Mouse (Mus musculus): ENCODE measurements at regions not wholly inside any gene's neighbourhood (a gene's known extent, or its start where the extent isn't known, plus 50 kb on each side); places are given as distances from the start of the nearest gene placed in this dataset.
A peak's percentile ranks its signal among the peaks of the same experiment; 100 is the strongest.
"Not testable (repeated sequence)": the region's sequence is repeated elsewhere in the genome, so short reads cannot be mapped to it uniquely, and the experiment has no call there.

DNA sequence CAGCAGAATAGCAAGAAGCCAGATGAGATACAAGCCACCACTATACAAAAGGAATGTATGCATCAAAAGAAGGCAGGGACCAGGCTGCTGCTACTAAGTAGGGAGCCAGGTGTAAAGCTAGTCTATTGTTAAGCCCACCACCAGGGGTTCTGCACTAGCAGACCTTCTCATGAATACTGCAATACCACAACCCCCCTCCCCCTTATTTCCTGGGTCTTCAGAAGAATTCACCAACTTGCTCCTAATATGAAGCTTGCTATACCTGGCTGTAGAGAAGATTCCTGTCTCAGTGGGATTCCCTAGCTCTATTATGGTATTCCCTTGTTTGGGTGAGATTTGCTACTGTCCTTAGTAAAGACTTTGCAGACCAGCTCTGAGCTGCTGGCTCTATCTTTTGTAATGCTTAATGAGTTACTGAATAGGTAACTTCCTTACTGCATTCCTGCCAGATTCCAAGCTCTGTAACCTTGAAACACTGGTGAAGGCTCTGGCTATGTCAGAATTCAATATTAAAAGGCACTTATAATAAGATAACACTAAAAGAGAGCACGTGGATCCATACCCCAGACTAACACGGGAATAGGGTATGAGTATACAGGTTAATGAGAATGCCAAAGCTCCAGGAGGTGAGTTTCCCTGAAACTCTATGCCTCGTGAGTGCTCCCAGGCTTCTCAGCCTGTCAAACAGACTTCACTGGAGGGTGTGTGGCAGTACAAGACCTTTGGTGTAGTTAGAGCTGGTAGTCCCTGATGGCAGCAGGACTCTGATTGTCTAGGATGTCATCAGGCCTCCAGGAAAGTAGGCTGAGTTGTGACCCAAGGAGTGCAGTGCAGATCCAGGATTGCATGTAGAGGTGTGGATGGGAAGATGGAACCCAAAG is 455.5 kb downstream of the Plxdc2 start:
- DNase-seq (ENCODE audit: low read depth), result not testable (repeated sequence)

DNA sequence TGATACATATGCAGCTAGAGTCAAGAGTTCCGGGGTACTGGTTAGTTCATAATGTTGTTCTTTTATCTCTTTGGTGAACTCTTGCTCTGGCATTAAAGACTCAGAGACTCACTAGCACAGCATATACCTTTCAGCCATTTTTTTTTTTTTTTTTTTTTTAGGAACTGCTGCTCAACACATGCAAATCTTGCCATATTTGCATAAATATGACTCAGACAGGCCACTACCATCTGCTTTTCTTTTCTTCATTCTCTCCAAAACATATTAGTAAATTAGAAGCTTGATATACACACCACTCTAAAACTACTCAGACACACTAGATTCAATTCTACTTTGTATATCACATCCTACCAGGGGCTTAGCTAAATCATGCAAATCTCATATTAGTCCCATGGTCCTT is 464.3 kb downstream of the Plxdc2 start:
- no peak for DNase-seq (ENCODE audit: low read depth)

DNA sequence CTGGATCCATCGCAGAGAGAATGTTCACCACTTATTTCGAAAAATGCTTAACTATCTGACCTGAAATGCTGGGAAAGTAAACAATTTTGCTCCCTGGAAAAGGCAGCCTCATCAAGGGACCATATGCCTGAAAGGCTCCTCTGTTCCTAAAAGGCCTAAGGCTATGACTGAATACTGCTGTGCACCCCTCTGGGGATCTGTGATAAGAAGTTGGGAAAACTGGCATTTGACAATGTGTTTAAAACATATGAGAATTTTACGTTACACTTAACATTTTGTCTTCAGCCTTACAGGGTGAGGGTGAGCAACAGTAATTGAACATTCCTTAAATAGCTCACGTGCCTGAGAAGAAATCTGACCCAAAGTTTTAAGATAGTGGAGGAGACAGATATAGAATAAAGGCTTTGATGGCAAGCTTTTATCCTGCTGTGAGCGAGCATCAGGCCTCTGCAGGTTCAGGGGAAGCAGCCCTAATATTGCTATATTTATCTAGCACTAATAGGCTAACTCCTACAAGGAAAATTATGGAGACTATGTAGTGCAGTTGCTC is 468.7 kb downstream of the Plxdc2 start:
- DNase-seq (ENCODE audit: low read depth), result no peak

DNA sequence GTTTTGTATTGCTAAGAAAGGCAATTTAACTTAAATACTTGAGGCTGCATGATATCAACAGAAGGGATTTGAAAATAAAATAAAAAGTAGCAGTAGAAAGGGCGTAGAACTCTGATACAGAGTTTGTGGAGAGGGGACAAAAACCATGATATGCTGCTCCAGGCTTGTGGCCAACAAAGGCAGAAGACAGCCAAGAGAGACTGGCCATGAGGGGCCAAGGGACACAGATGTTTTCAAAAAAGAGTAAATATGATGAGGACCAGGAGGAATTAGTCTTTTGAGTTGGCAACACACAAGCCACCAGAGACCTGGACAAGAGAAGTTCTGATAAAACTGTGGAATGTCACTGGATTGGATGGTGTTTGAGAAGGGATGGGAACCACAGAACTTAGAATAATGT is 471.2 kb downstream of the Plxdc2 start:
- DNase-seq (ENCODE audit: low read depth), result no peak

DNA sequence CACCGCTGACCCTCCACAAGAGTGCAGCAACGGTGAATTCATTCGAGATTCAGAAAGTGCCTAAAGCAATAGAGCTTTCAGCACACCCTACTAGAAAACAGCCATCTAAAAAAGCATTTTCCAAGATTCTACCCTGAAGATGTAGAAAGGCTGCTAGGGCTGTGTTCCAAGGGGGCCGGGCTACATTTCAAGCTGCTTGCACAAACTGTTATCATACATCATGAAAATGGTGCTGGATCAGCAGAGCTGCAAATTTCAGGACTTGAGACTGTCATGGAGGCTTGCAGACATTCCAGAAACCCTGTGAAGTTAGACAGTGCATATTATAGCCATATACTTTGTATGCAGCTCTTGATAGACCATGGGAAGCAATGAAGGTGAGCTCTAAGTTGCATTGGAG is 479.9 kb downstream of the Plxdc2 start:
- DNase-seq (ENCODE audit: low read depth), result no peak

DNA sequence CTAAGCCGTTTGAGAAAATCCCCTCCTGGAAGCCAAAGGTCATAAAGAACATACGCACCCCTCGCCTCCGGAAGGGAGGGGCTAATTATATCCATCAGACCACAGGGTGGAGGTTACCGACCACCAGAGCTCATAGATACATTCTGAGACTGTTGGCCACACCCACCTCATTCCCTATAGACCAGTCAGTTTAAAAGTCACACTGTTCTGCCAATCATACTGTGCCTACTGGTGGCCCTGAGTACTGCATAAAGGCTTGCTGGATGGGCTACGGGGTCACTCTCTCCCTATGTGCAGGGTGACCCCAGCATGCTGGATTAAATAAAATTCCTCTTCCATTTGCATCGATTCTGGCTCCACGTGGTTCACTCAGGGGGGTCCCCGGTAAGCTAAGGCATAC is 482.6 kb downstream of the Plxdc2 start:
- no peak for DNase-seq (ENCODE audit: low read depth)

DNA sequence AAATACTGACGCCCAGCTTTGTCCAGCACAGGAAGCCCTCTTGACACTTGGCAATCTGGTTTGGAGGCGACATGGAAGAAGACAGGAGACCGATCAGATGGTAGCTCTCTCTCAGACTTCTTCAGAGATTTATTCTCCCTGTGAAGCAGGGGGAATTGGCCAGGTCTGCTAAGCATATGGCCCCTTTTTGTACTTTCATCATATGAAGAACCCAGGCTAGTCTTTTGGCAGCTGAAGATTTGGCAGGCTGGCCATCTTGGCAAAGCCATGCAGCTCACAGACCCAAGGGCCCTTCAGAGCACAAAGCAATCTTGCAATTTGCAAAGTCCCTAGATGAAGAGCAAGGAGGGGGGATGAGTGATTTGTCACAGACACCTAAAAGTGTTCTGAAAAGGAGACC is 493.8 kb downstream of the Plxdc2 start:
- no peak for DNase-seq (ENCODE audit: low read depth)

DNA sequence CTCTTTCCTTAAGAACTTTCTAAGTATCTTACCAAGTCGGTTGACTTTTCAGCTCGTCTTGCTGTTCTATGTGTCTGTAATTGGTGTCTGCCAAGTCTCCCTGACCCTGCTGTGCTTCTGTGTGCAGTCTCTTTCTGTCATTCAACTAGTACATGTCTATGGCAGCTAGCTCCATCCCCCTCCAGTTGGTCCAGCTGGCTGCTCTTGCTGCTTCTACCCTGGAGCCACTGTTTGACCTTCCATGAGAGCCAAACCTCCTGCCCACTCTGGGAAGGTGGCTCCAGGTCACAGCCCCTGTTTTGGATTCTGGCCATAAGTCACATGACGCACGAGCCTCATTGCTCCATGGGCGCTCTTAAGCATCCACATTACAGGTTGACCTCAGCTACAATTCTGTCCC is 504.0 kb downstream of the Plxdc2 start:
- DNase-seq (ENCODE audit: low read depth), result no peak

DNA sequence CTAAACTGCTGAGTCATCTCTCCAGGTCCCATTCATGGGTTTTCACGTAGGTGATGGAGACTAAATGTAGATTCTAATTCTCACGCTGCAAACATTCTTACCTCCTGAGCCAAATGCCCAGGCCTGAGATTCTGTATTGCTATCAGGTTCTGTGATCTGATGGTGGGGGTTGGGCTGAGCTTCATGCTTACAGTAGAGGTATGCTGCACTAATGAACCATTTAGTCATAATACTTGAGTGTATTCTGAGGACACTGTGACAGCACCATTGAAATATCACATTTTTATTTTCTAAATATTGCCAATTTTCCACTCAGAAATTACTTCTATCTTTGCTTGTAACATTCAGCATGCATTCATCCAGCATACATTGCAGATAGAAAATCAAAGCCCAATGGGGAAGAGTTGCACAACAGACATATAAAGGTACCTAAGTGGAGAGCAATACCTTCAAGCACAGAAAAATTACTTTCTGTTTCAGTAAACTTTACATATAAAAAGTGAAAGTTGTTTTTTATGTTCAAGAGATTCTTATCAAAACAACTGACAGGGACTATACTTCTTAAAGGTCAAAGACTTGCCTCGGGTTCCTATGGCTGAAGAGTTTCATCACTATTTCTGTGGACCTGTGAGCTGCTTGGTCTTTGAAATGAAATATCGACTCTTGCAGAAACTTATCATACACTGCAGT is 510.2 kb downstream of the Plxdc2 start:
- peak; percentile 26 for DNase-seq (ENCODE audit: low read depth)

DNA sequence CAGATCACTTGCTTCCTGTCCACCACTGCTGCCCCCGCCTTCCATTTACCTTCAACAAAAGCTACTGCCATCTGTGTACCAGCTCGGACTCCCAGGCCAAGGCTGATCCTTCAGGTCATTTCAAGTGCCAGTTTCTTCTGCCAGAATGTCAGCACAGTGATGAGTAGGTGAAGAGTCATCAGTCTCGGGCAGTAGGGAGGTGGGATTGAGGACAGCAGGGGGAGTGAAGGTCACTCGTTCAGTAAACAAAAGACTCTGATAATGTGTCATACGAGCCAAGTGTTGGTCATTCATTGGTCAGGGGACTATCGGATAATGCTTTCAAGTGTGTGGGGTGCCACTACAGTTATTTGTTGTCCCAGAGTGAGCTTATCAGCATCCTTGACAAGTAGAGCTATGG is 536.3 kb downstream of the Plxdc2 start:
- DNase-seq (ENCODE audit: low read depth), result not testable (repeated sequence)

DNA sequence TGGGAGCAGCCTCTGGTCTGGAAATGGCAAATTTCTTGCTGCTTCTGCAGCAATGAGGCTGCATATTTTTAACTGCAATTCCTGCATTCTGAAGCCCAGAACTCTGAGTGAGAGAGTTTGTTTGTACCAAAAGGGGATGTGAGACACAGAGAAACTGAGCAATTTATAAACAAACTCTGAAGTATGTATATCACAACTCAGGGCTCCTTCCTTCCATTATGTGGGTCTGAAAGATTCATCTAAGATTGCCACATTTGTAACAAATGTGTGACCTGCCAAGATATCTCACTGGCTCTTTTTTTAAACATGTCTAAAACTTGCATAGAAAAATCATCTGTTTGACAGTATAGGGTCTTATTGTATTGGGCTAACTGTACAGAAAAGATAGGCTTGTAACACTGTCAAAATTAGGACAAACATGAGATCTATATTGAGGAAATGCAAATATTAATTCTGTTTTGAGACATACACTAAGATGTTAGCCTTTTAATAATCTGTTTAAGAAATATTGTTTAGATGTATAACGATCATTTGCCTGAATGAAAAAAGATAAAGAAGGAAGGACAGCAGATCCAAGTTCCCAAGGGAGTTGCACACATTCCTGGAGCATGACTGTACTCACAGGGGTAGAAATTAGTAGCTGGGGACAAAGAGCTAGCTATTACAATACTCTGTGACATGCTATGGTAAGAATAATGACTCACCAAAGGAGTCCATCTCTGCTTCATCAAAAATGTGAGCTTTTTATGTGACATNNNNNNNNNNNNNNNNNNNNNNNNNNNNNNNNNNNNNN is 553.3 kb downstream of the Plxdc2 start:
- DNase-seq (ENCODE audit: low read depth), result no peak

DNA sequence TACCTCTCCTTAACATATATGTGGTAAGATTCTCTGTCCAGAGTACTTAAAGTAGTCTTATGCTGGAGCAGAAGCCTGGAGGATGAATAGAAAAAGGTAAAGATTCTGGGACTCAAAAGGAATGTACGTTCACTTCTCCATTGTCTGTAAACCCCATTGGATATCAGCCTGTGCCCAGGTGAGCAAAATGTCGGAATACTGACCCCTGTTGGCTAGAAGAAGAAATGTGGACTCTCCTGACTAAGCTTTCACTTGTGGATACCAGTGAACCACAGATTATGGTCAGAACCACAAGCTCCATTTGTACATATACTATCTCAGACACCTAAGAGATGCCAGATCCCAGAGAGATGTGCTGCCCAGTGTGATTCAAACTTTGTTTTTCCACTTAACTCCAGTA is 558.5 kb downstream of the Plxdc2 start:
- DNase-seq (ENCODE audit: low read depth), result peak; percentile 24

DNA sequence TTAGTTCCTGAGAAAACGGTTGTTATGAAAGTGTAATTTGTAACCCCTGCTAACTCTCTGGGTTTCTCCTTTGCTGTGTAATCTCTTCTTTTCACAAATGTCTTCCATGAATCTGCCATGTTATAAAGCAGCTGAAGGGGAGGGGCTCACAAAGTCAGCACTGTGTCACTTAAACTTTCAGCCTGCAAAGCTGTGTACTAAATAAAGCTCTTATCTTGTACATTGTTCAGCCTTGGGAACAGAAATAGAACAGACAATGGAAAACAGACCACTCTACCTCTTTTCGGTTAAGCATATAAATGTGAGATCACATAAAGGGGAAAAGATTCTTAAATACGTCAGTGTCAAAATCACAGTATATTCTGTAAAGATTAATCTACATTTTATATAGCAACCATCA is 573.9 kb downstream of the Plxdc2 start:
- DNase-seq (ENCODE audit: low read depth), result no peak

DNA sequence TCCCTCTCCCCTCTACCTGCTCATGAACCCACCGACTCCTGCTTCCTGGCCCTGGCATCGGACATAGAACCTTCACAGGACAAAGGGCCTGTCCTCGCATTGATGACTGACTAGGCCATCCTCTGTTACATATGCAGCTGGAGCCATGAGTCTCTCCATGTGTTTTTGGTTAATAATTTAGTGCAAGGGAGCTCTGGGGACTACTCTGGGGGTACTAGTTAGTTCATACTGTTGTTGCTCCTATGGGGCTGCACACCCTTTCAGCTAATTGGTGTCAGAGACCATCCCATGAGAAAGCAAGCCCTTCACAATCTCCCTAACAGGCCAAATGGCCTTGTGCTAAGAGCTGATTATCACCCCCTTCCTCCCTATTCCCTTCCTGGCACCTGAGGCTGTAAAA is 603.3 kb downstream of the Plxdc2 start:
- no peak for DNase-seq (ENCODE audit: low read depth)

DNA sequence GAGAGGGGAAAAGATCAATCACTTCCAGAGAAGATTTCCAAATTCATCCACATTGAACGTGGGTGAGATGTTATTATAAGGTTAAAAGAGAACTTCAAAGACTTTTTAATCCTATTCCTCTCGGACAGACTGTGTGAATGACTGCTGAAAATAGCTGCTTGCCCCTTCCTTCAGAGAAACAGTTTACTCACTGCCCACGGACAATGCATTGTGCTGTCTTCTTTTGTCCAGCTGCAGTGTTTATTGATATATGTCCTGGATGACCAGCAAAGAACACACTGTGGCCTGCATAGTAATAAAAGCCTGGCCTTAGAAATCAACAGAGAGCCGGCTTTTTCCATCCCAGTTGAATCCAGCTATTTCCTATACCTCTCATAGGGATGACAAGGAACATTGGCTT is 621.3 kb downstream of the Plxdc2 start:
- DNase-seq (ENCODE audit: low read depth), result no peak

DNA sequence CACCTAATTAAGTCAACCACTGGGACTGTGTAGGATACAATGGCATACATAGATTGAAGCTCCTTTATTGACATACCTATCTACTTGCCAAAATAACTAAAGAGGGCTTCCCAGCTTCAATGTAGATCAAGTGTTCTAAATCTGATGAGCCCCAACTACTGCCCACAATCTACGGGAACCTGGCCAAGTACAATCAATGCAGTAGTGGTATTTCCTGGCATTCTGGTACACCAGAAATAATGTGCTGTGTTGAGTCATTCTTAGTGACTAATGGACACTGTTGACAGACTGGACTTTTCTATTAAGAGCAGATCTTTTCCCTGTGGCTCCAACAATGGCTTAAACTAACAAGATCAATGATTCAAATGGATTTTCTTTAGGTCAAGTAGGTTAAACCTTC is 626.7 kb downstream of the Plxdc2 start:
- no peak for DNase-seq (ENCODE audit: low read depth)

DNA sequence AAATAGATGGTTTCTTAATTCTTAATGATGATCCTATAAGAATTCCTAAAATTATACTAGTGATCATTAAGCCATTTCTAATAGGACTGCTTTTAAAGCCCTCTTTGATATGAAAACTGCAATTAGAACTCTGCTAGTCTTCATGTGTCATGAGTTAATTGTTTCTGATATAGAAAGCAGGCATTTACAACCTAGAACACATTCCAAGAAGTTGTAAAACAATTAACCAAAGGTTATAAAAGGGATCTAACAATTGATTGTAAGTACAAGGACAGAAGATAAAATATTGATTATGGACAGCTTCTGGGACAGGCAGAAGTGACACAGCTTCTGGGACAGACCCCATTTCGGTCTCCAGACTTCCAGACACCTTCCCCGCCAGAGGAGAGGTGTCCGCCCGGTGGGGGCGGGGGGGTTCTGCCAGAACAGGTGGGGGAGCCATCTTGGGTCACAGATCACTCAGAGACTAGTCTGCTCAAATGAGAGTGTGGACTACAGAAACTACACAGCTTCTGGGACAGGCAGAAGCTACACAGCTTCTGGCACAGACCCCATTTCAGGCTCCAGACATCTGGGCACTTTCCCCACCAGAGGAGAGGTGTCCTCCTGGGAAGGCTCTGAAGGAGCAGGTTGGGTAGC is 627.6 kb downstream of the Plxdc2 start:
- no peak for DNase-seq (ENCODE audit: low read depth)

Measured in induced T-regulatory cell, adult 2 months (primary cell).